Mouse (Mus musculus): ENCODE results near the gene Rps6kl1.

Rps6kl1 gene

GRCm38 (mm10) chr12:85109426-85109825, 41.6 kb downstream of the Rps6kl1 start:
- DNase-seq (ENCODE audit: low read depth, low spot score): no peak

GRCm38 (mm10) chr12:85108643-85109042, 42.4 kb downstream of the Rps6kl1 start:
- DNase-seq (ENCODE audit: low read depth, low spot score): no peak

DNA sequence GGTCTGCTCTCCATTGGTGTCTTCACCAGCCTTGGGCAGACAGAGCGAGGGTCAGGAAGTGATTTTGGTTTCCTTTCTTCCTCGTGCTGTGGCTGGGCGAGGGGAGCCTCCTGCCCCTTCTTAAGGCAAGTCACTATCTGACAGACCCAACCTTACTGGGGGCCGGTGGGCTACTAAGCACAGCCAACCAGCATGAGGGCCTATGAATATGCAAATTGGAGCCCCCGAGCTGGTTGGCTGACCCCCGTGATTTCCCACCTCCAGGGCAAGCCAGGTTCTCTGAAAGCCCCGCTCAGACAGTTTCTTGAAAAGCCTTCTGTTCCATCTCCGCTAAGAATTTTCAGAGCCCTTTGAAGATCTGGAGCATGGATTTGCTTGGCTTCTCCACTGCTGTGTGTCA, 44.8 kb downstream of the Rps6kl1 start:
- no peak for DNase-seq (ENCODE audit: low read depth, low spot score)

DNA sequence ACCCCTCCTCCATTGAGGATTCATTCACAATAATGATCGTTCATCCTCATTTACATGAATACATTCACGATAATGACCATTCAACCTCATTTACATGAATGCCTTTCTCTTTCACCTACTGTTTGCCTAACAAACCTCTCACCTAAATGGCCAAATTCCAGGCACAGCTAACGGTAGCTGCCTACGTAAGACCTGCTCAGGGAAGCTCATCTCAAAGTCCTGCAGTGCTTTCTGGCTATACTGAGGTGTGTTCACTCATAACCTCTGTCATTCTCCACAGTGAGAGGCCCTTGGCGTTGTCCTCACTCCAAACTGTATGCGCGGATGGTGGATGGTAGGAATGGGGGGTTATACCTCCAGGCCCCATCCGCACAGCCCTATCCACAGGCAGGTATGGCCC, 46.3 kb downstream of the Rps6kl1 start:
- DNase-seq (ENCODE audit: low read depth, low spot score): no peak

DNA sequence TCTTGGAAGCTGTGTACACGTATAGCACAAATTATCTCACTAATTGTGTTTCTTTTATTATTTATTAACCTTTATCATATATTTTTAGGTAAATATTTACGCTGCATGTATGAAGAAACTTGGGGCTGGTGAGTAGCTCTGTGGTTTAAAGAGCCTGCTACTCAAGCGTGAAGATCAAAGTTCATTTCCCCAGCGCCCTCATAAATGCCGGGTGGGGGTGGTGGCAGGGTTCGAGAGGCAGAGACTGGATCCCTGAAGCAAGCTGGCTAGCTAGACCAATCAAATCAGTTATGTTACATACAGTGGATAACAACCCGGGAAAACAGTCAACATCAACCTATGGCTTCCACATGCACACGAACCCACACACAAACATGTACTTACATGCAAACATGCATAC, 48.0 kb downstream of the Rps6kl1 start:
- no peak for DNase-seq (ENCODE audit: low read depth, low spot score)

GRCm38 (mm10) chr12:85101521-85102106, 49.5 kb downstream of the Rps6kl1 start:
- DNase-seq (ENCODE audit: low read depth, low spot score): no peak

- no peak for DNase-seq (ENCODE audit: low read depth, low spot score)
Observed at GRCm38 (mm10) chr12:85101001-85101400, 50.1 kb downstream of the Rps6kl1 start.

DNA sequence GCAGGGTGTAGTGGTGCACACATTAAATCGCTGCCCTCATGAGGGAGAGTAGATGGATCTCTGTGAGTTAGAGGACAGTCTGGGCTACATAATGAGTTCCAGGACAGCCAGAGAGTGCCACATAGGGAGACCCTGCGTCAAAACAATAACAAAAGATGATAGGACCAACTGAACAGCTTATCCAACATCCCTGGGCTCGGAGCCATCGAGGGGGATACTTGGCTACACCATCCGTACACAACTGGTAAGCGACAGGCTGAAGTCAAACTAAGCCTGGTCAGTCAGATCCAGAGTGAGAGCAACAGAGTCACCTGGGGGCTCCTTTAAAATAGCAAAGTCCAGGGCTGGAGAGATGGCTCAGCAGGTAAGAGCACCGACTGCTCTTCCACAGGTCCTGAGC, 55.2 kb downstream of the Rps6kl1 start:
- no peak for DNase-seq (ENCODE audit: low read depth, low spot score)

GRCm38 (mm10) chr12:85095146-85095545, 55.9 kb downstream of the Rps6kl1 start:
- DNase-seq (ENCODE audit: low read depth, low spot score): no peak

DNA sequence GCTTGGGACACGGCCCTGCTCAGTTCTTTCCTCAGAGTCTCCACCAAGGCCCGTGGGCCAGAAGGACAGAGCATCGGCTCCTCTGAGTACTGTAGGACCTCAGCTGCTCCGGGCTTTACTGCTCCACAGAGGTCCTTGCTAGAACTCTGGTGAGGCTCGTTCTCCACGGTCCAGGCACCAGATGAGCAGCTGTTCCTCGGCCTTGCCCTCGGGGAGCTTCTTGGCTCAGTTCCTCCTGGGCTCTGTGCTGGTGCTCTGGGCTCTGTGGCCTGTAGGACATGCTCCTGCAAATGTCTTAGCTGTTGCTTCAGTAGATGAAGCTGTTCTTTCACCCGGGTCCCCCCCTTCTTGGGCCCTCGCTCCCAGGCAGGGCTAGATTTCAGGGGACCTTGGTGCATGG, 56.4 kb downstream of the Rps6kl1 start:
- no peak for DNase-seq (ENCODE audit: low read depth, low spot score)

GRCm38 (mm10) chr12:85094010-85094409, 57.1 kb downstream of the Rps6kl1 start:
- no peak for DNase-seq (ENCODE audit: low read depth, low spot score)

DNA sequence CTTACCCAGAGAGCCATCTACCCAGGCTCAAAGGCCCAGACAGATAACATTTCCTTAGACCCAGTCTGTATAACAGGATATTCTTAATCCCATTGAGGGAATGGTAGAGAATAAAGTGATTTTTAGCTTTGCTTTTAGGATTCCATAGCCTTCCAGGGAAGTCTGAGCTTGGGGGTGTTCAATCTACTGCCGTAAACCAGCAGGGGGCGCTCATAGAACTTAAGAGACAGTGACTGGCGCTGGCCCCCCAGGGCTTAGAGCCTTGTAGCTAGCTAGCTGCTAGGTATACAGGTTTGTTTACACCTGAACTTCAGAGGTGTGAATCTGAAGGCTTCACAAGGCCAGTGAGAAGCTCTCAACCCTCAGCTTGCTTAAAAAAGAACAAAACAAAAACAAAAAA, 58.9 kb downstream of the Rps6kl1 start:
- peak; percentile 60 for DNase-seq (ENCODE audit: low read depth, low spot score)

GRCm38 (mm10) chr12:85091190-85091589, 59.9 kb downstream of the Rps6kl1 start:
- no peak for DNase-seq (ENCODE audit: low read depth, low spot score)

- no peak for DNase-seq (ENCODE audit: low read depth, low spot score)
Observed at GRCm38 (mm10) chr12:85087845-85088244, 63.2 kb downstream of the Rps6kl1 start.

All from retina, postnatal 7 days (tissue).